Mouse (Mus musculus): ENCODE results near the gene Smyd3. TPM values are rescaled to one million over a fixed set of nuclear protein-coding genes. Genes with fewer than 3 reads are reported as not detected.

Gene Smyd3
- polyA plus RNA-seq, 1 experiment from 2014 or later: 11.3 TPM

- Histone ChIP-seq H3K27me3 (ENCODE audit: control insufficient read depth, insufficient read depth, low read length) (no peaks in the 10 kb centered on the region), H3K27ac (replicated peaks in 1 of 2; ENCODE audit: control insufficient read depth in 1 of 2, insufficient read depth in 1 of 2, low read depth in 2 of 2, low read length in 2 of 2) (peak overlapping the region in 1 of 2 experiments; percentile 37; a peak in 1 of 4 replicates), H3K4me3 (ENCODE audit: control insufficient read depth in 1 of 2, insufficient read depth in 1 of 2, low read depth in 1 of 2, low read length in 2 of 2) (no peak overlapping the region), H3K9me3 (ENCODE audit: control insufficient read depth, low read length) (0 out of 2 replicates have a peak, but pooled peaks cover 4% of the 10 kb centered on the region), H3K4me1 (ENCODE audit: control insufficient read depth in 2 of 2, insufficient read depth in 2 of 2, low read length in 2 of 2) (peaks cover 9 to 10% of the 10 kb centered on the region in 2 experiments; a peak in 3 of 4 replicates), H3K4me2 (ENCODE audit: low read length) (no peak overlapping the region), H3K36me3 (ENCODE audit: control insufficient read depth, insufficient read depth, low read length) (no peaks in the 10 kb centered on the region), H3K9ac (ENCODE audit: low read length) (no peak overlapping the region)
- WGBS: 92% methylated on average over 5 of the region's 5 CpGs
- ATAC-seq (ENCODE audit: insufficient number of reproducible peaks, insufficient read depth, low FRiP score, low read depth): no peak
Observed at GRCm38 (mm10) chr1:179488520-179488919, 29.3 kb downstream of the Smyd3 start.

GRCm38 (mm10) chr1:179487990-179488389 lies 29.9 kb downstream of the Smyd3 start:
- H3K9ac ChIP-seq (ENCODE audit: low read length): no peak overlapping the region
- no peaks in the 10 kb centered on the region for H3K36me3 ChIP-seq (ENCODE audit: control insufficient read depth, insufficient read depth, low read length)
- 34% methylated on average over 5 of the region's 5 CpGs for WGBS
- no peak overlapping the region for H3K4me3 ChIP-seq (ENCODE audit: control insufficient read depth in 1 of 2, insufficient read depth in 1 of 2, low read depth in 1 of 2, low read length in 2 of 2)
- no peaks in the 10 kb centered on the region for H3K27me3 ChIP-seq (ENCODE audit: control insufficient read depth, insufficient read depth, low read length)
- ATAC-seq (ENCODE audit: insufficient number of reproducible peaks, insufficient read depth, low FRiP score, low read depth): no peak
- peak overlapping the region; percentile 41 for H3K4me2 ChIP-seq (ENCODE audit: low read length)
- peaks cover 9 to 10% of the 10 kb centered on the region in 2 experiments; a peak in 3 of 4 replicates for H3K4me1 ChIP-seq (ENCODE audit: control insufficient read depth in 2 of 2, insufficient read depth in 2 of 2, low read length in 2 of 2)
- H3K9me3 ChIP-seq (ENCODE audit: control insufficient read depth, low read length): 0 out of 2 replicates have a peak, but pooled peaks cover 4% of the 10 kb centered on the region
- H3K27ac ChIP-seq (replicated peaks in 1 of 2; ENCODE audit: control insufficient read depth in 1 of 2, insufficient read depth in 1 of 2, low read depth in 2 of 2, low read length in 2 of 2): peak overlapping the region in 1 of 2 experiments; percentile 37; a peak in 1 of 4 replicates

DNA sequence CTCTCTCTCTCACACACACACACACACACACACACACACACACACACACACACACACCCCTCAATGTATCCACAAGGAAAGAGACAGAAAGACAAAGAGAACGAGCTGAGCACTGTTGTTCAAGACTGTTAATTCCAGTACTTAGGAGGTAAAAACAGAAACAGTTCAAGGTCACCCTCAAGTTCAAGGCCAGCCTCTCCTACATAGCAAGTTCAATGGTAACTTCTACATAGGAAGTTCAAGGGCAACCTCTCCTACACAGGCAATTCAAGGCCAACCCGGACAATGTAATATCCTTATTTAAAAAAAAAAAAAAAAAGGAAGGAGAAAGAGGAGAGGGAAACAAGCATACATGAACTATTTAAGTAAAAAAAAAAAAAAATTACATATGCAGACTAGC lies 30.6 kb downstream of the Smyd3 start:
- ATAC-seq (ENCODE audit: insufficient number of reproducible peaks, insufficient read depth, low FRiP score, low read depth): no peak
- no peak overlapping the region for H3K9ac ChIP-seq (ENCODE audit: low read length)
- 0 out of 2 replicates have a peak, but pooled peaks cover 4% of the 10 kb centered on the region for H3K9me3 ChIP-seq (ENCODE audit: control insufficient read depth, low read length)
- no peak overlapping the region for H3K4me3 ChIP-seq (ENCODE audit: control insufficient read depth in 1 of 2, insufficient read depth in 1 of 2, low read depth in 1 of 2, low read length in 2 of 2)
- peaks cover 9 to 10% of the 10 kb centered on the region in 2 experiments; a peak in 3 of 4 replicates for H3K4me1 ChIP-seq (ENCODE audit: control insufficient read depth in 2 of 2, insufficient read depth in 2 of 2, low read length in 2 of 2)
- H3K36me3 ChIP-seq (ENCODE audit: control insufficient read depth, insufficient read depth, low read length): no peaks in the 10 kb centered on the region
- WGBS: 60% methylated on average over 2 of the region's 2 CpGs
- H3K27me3 ChIP-seq (ENCODE audit: control insufficient read depth, insufficient read depth, low read length): no peaks in the 10 kb centered on the region
- H3K27ac ChIP-seq (replicated peaks in 1 of 2; ENCODE audit: control insufficient read depth in 1 of 2, insufficient read depth in 1 of 2, low read depth in 2 of 2, low read length in 2 of 2): peak overlapping the region; percentile 46 to 56
- no peak overlapping the region for H3K4me2 ChIP-seq (ENCODE audit: low read length)

GRCm38 (mm10) chr1:179485784-179486540 lies 31.9 kb downstream of the Smyd3 start:
- no peak for ATAC-seq (ENCODE audit: insufficient number of reproducible peaks, insufficient read depth, low FRiP score, low read depth)
- H3K27ac ChIP-seq (replicated peaks in 1 of 2; ENCODE audit: control insufficient read depth in 1 of 2, insufficient read depth in 1 of 2, low read depth in 2 of 2, low read length in 2 of 2): peak overlapping the region; percentile 18 to 69
- 0 out of 2 replicates have a peak, but pooled peaks cover 4% of the 10 kb centered on the region for H3K9me3 ChIP-seq (ENCODE audit: control insufficient read depth, low read length)
- no peaks in the 10 kb centered on the region for H3K36me3 ChIP-seq (ENCODE audit: control insufficient read depth, insufficient read depth, low read length)
- H3K4me2 ChIP-seq (ENCODE audit: low read length): no peak overlapping the region
- no peak overlapping the region for H3K9ac ChIP-seq (ENCODE audit: low read length)
- 23% methylated on average over 3 of the region's 3 CpGs for WGBS
- H3K4me3 ChIP-seq (ENCODE audit: control insufficient read depth in 1 of 2, insufficient read depth in 1 of 2, low read depth in 1 of 2, low read length in 2 of 2): no peak overlapping the region
- H3K4me1 ChIP-seq (ENCODE audit: control insufficient read depth in 2 of 2, insufficient read depth in 2 of 2, low read length in 2 of 2): peaks cover 9 to 10% of the 10 kb centered on the region in 2 experiments; a peak in 3 of 4 replicates
- no peaks in the 10 kb centered on the region for H3K27me3 ChIP-seq (ENCODE audit: control insufficient read depth, insufficient read depth, low read length)

GRCm38 (mm10) chr1:179480862-179481261 lies 37.0 kb downstream of the Smyd3 start:
- Histone ChIP-seq H3K9me3 (ENCODE audit: control insufficient read depth, low read length) (no peaks in the 10 kb centered on the region), H3K4me1 (ENCODE audit: control insufficient read depth in 2 of 2, insufficient read depth in 2 of 2, low read length in 2 of 2) (peaks cover 2 to 4% of the 10 kb centered on the region in 2 experiments; a peak in 2 of 4 replicates), H3K27ac (replicated peaks in 1 of 2; ENCODE audit: control insufficient read depth in 1 of 2, insufficient read depth in 1 of 2, low read depth in 2 of 2, low read length in 2 of 2) (no peak overlapping the region), H3K36me3 (ENCODE audit: control insufficient read depth, insufficient read depth, low read length) (no peaks in the 10 kb centered on the region), H3K9ac (ENCODE audit: low read length) (no peak overlapping the region), H3K4me2 (ENCODE audit: low read length) (no peak overlapping the region), H3K4me3 (ENCODE audit: control insufficient read depth in 1 of 2, insufficient read depth in 1 of 2, low read depth in 1 of 2, low read length in 2 of 2) (no peak overlapping the region), H3K27me3 (ENCODE audit: control insufficient read depth, insufficient read depth, low read length) (no peaks in the 10 kb centered on the region)
- 84% methylated on average over 4 of the region's 4 CpGs for WGBS
- ATAC-seq (ENCODE audit: insufficient number of reproducible peaks, insufficient read depth, low FRiP score, low read depth): no peak

DNA sequence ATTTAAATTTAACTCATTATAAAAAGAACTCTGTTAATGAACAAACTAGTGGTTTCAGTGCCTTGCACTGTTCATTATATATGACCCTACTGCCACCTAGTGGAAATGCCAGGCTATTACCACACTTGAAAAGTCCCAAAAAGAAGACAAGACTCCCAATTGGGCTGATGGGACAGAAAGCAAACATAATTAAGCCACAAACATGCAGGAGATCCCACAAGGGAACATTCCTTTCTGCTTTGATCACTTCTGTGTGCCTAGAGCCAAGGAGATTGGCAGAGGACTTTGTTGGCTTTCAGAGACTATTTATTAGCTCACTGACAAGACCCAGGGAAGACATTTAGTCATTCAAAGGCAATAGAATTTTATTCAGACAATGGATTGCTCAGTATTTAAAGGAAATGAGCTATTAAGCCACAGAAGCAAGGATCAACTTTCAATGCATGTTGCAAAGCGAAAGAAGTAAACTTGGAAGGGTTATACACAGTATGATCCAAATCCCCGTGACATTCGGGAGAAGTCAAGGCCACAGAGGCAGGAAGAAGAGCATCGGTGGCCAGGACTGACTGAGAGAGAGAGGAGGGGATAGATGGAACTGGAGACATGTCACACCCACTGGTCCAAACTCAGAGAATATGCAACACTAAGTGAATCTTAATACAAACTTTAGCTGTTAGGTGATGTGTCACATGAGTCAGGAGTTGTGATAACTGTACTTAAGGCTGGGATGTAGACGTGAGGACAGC lies 40.5 kb downstream of the Smyd3 start:
- H3K4me2 ChIP-seq (ENCODE audit: low read length): no peak overlapping the region
- peaks cover 7% of the 10 kb centered on the region for H3K9me3 ChIP-seq (ENCODE audit: control insufficient read depth, low read length)
- ATAC-seq (ENCODE audit: insufficient number of reproducible peaks, insufficient read depth, low FRiP score, low read depth): no peak
- WGBS: 75% methylated on average over 5 of the region's 5 CpGs
- peaks cover 2 to 7% of the 10 kb centered on the region in 2 experiments; a peak in 3 of 4 replicates for H3K4me1 ChIP-seq (ENCODE audit: control insufficient read depth in 2 of 2, insufficient read depth in 2 of 2, low read length in 2 of 2)
- no peak overlapping the region for H3K27ac ChIP-seq (replicated peaks in 1 of 2; ENCODE audit: control insufficient read depth in 1 of 2, insufficient read depth in 1 of 2, low read depth in 2 of 2, low read length in 2 of 2)
- H3K27me3 ChIP-seq (ENCODE audit: control insufficient read depth, insufficient read depth, low read length): no peaks in the 10 kb centered on the region
- no peaks in the 10 kb centered on the region for H3K36me3 ChIP-seq (ENCODE audit: control insufficient read depth, insufficient read depth, low read length)
- H3K9ac ChIP-seq (ENCODE audit: low read length): no peak overlapping the region
- no peak overlapping the region for H3K4me3 ChIP-seq (ENCODE audit: control insufficient read depth in 1 of 2, insufficient read depth in 1 of 2, low read depth in 1 of 2, low read length in 2 of 2)

DNA sequence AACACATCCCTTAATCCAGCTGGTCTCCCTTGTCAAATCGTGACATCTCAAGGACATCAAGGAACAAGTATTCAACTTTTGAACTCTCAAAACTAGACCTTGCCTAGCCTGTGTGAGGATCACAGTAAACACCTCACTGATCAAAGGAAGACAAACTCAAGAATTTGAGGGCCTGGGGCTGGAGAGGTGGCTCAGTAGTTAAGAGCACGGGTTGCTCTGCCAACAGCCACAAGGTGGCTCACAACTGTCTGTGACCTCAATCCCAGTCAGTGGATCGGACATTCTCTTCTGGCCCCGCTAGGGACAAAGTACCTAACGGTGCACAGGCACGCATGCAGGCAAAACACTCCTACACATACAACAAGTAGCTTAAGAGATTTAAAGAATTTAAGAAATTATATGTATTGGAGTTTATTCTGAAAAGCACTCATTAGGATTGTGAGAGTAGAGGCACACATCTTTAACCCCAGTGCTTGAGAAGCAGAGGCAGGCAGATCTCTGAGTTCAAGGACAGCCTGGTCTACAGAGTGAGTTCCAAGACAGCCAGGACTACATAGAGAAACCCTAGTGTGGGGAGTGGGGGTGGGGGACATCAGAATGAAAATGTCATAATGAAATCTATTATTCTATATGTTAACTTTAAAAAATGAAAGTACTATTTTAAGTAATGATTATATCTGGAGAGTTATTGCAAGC lies 41.2 kb downstream of the Smyd3 start:
- Histone ChIP-seq H3K27ac (replicated peaks in 1 of 2; ENCODE audit: control insufficient read depth in 1 of 2, insufficient read depth in 1 of 2, low read depth in 2 of 2, low read length in 2 of 2) (no peak overlapping the region), H3K27me3 (ENCODE audit: control insufficient read depth, insufficient read depth, low read length) (no peaks in the 10 kb centered on the region), H3K4me2 (ENCODE audit: low read length) (no peak overlapping the region), H3K4me3 (ENCODE audit: control insufficient read depth in 1 of 2, insufficient read depth in 1 of 2, low read depth in 1 of 2, low read length in 2 of 2) (no peak overlapping the region), H3K9ac (ENCODE audit: low read length) (no peak overlapping the region), H3K36me3 (ENCODE audit: control insufficient read depth, insufficient read depth, low read length) (no peaks in the 10 kb centered on the region), H3K4me1 (ENCODE audit: control insufficient read depth in 2 of 2, insufficient read depth in 2 of 2, low read length in 2 of 2) (peaks cover 2 to 7% of the 10 kb centered on the region in 2 experiments; a peak in 3 of 4 replicates), H3K9me3 (ENCODE audit: control insufficient read depth, low read length) (peaks cover 13% of the 10 kb centered on the region)
- no peak; the same call in 1 of the 2 replicates for ATAC-seq (ENCODE audit: insufficient number of reproducible peaks, insufficient read depth, low FRiP score, low read depth)
- WGBS: 52% methylated on average over 6 of the region's 6 CpGs

All from heart, embryonic 14.5 days (tissue).